Mouse (Mus musculus): ENCODE data around the gene Mpp5.

Mpp5 gene

GRCm38 (mm10) chr12:78860921-78861495 lies 112.3 kb downstream of the Mpp5 start:
- DNase-seq: no peak

- peak; percentile 97 to 99 for DNase-seq
These were observed 113.0 kb downstream of the Mpp5 start, which contains the start of the genes Atp6v1d and Eif2s1 for GRCm38 (mm10) chr12:78861496-78862253. Gene Atp6v1d, minus strand, starts transcription at chr12:78861638. Gene Eif2s1, plus strand, starts transcription at chr12:78861819.

DNA sequence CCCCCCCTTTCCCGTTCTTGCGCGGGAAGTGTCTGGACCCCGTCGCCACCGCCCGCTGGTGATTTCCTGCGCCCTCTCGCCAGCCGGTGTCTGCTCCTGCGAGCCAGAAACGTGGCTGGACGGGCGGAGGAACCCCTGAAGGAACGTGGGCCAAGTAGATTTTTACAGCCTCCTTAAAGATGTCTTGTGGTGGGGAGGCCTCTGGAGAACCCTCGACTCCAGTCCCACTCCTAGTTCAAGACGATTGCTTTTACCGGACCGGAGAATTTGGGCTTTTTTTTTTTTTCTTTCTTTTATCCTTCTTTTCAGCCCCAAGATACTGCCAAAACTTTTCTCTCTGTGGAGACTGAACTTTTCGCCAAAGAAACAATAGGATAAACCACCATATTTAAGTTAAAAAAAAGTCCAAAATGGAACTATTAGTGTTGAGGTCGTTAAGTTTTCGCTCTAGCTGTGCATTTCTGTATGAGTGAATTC lies 113.6 kb downstream of the Mpp5 start:
- no peak for DNase-seq

DNA sequence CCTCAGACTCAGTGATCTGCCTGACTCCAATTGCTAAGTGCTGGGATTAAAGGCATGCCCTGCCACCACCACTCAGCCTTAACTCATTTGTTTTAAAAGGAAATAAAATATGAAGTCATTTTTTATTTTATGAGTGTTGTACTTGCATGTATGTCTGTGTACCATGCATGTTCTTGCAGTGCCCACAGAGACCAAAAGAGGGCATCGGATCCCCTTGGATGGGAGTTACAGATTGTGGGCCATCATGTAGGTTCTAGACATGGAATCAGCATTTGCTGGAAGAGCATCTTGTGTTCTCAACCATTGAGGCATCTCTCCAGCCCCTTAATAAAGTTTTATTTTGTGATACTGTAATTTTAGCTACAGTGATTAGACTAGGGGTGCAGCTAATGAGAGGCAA lies 116.7 kb downstream of the Mpp5 start:
- peak; percentile 41 to 46 for DNase-seq

GRCm38 (mm10) chr12:78868115-78868514 lies 119.4 kb downstream of the Mpp5 start:
- no peak for DNase-seq

DNA sequence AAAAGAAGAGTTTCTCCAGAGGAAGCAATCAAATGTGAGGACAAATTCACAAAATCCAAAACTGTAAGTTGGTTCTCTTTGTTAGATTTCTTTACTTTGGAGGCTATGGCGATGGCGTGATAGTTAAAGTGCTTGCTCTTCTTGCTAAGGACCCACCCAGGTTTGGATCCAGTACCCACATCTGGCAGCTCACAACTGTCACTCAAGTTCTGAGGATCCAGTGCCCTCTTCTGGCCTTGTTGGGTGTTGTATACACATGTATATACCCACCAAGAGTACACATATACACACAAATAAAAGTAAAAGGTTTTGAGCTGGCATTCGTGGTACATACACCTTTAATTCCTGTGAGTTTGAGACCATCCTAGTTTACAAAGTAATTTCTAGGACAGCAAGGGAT lies 125.9 kb downstream of the Mpp5 start:
- no peak for DNase-seq

- no peak for DNase-seq
These were observed 141.4 kb downstream of the Mpp5 start for GRCm38 (mm10) chr12:78890062-78890461.

Data from kidney, postnatal 4 days (tissue).